Mouse (Mus musculus): ENCODE results near the gene Prph2.

Gene Prph2

DNA sequence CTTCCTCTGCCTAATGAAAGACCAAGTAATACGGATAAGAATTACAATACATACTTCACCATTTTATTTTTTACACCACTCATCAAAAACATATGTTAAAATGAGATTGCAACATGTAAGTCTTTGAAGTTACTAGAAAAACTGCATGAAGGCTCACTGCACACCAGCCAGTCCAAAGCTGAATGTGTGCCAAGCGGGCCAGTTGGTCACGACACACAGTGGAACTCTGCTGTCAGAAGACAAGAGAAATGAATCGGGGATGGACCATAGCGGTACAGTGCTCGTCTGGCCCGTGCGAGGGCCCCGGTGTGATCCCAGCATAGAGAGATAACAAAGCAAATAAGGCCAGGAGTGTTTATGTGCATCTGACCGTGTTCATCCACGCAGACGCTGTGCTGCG, 52.9 kb downstream of the Prph2 start:
- DNase-seq (ENCODE audit: low spot score): no peak

DNA sequence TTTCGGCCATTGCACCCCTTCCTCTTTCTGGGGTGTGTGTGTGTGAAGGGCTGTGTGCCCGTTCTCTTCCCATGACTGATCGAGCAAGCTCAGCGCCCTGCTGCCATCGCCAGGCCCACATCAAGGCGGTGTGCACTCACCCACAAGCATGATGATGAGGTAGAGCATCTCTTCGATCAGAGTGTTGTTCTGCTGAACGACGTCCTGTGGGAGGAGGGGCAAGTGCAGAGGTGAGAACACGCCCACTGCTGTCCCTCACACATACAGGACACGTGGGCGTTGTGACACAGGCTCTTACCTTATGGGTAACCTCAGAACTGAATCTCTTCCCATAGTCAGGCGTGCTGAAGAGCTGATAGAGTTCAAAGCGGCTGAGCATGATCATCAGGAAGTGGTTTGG, 56.6 kb downstream of the Prph2 start:
- DNase-seq (ENCODE audit: low spot score): no peak

DNA sequence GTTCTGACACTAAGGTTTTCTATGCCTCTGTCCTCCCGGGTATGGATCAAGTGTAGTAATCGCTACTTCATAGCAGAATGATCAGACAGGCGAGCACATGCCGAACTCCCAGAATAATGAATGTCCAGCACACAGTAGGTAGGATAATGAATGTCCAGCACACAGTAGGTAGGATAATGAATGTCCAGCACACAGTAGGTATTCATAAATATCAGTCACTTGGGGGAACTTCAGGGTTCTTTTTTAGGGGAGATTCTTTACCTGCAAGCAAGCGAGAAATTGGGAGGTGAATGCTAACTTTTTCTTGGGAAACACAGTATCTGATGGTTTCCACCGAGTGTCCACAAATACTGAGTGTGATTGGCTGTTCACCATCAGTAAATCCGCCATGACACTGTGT, 62.3 kb downstream of the Prph2 start:
- no peak for DNase-seq (ENCODE audit: low spot score)
